Mouse (Mus musculus): ENCODE measurements around the gene Zfp641.
A peak's percentile ranks its signal among the peaks of the same experiment; 100 is the strongest.

The Zfp641 gene

DNA sequence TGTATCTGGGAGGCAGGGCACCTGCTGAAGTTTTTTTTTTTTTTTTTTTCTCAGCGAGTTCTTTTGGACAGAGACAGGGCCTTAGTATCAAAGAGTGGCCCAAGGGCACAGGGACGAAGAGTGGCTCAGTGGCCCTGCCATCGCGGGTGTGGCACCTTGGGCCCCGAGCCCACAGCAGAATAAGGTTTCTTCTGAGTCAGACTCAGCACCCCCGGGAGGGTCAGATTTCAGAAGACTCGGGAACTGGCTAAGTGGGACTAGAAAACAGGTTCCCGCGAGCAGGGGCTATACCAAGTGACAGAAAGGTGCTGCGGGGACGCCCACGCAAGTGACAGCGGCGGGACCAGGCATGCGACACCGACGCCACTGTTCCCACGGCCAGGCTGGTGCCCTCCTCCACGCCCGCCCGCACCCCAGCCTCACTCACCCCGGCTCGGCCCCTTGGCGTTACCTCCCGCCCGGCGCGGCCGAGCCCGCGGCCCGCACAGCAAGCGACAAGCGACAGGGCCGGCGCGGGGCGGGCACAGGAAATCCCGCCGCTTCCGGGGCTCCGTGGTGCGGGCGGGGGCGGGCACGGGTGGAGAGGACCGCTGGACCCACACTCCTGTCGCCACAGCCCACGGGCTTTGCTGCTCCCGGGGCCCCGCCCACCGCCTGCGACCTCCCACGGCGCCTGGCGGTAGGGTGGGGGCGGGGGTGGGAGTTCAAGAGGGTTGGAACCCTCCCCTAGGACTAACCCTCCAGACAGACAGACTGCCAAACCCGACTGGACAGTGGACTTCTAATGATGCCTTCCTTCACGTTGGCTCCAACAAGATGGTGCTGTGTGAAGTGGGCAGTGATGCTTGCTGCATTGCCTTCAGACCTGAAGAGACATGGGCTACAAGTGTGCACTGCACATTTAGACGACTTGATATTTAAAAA is at the start of gene Zfp641:
Gene Zfp641 (minus strand): TSS at position 534 of the 924 bp plus-strand sequence.
- peak; percentile 66 for DNase-seq (ENCODE audit: inconsistent ontology term)

DNA sequence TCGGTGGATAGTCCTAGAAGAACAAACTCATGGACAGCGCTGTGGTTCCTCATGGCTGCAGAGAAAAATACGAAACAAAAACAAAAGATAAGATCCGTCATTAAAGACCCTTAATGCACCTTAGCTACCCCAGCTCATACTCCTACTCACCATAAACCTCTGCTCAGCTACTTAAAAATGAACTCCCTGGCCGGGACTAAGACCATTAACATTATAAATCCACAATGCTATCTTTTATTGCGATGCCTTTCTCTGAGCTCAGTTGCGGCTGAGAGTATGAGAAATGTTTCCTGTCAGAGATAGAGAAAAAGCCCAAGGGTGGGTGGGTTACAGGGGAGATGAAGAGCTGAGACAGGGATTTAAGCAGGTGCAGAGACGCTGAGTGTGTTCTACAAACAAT is 44.9 kb upstream of the Zfp641 start, which contains the start of gene Olfr284:
Gene Olfr284 (minus strand): TSS at position 101 of the 400 bp plus-strand sequence.
- DNase-seq (ENCODE audit: inconsistent ontology term) = no peak

- DNase-seq (ENCODE audit: inconsistent ontology term) = no peak
Measured at GRCm38 (mm10) chr15:98317177-98317724, 21.3 kb upstream of the Zfp641 start, which contains the start of gene Olfr285. Gene Olfr285 (minus strand): TSS chr15:98317353.

GRCm38 (mm10) chr15:98315703-98316102 is 19.7 kb upstream of the Zfp641 start:
- no peak for DNase-seq (ENCODE audit: inconsistent ontology term)

DNA sequence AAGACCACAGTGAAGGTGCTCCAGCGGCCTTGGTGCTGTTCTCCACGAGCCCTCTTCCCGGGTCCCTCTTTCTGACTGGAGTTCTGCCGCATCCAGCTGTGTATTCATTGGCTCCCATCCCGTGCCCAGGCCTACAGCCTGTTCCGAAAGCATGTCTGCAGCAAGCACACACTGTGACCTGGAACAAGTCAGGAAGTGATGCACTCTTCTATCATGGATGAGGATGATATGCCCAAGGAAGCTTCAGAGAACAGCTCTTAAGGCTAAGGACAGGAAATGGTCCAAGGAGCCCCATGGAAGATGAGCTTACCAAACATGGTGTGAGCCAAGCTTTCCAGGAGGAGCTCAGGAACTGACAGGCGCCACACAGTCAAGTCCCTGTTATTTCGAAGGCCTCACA is 2.3 kb downstream of the Zfp641 start:
- DNase-seq (ENCODE audit: inconsistent ontology term) = no peak

DNA sequence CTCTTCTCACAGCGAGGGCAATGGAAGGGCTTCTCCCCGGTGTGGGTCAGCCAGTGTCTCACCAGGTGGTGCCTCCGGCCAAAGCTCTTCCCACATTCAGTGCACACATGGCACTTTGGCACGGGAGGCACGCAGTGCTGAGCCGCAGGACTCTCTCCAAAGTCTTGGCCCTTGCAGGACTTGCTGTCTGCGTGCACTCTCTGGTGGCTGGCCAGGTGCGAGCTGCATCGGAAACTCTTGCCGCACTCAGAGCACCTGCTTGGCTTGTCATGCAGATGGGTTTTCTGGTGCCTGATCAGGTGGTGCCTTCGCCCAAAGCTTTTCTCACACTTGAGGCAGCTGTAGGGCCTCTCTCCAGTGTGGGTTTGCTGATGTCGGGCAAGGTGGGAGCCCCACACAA is 7.4 kb downstream of the Zfp641 start:
- DNase-seq (ENCODE audit: inconsistent ontology term) = no peak

DNA sequence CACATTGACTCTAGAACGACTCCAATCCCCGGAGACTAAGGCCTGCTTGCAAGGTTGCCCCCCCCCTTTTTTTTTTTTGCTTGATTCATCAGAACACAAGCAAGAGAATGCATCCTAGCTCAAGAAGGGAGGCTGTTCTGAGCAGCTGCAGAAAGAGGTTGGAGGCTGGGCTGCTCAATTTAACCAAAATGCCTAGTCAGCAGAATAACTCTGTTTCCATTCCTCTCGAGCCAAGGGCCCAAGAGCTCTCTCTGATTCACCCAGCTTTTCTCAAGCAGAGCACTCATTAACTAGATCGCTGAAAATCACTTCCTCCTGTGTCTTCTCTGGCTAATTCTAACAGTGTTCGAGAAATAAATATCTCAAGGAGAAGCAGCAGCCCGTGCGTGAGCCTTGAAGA is 9.5 kb downstream of the Zfp641 start:
- no peak for DNase-seq (ENCODE audit: inconsistent ontology term)

DNA sequence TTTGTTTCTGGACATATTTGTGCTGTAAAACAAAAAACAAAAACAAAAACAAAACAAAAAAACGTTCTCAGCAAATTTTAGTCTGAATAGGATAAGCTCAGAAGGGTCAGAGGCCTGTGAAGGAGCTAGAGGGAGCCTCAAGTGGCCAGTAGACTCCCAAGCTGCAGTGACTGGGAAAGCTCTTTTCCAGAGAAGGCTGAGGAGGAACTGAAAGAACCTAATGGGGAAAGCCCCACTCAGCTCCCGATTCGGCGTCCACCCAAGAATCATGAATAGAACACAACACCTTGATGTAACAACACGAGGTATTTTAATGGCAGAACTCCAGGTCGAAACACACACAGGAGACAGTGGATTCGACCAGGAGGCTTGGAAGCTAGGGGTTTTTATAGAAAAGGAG is 38.2 kb downstream of the Zfp641 start:
- no peak for DNase-seq (ENCODE audit: inconsistent ontology term)

GRCm38 (mm10) chr15:98257193-98257592 is 38.8 kb downstream of the Zfp641 start, which contains the start of gene H1fnt:
Gene H1fnt (minus strand): TSS chr15:98257293.
- no peak for DNase-seq (ENCODE audit: inconsistent ontology term)

- DNase-seq (ENCODE audit: inconsistent ontology term) = no peak
Measured at GRCm38 (mm10) chr15:98256271-98256670, 39.7 kb downstream of the Zfp641 start.
